Mouse (Mus musculus) lung, adult 2 months (tissue): ENCODE measurements around the gene Gm20388.

Experiments
- CTCF ChIP-seq: fragments of 200-500 bp; IDR thresholded peaks from 2 replicates; pipeline ENCODE4 v1.5.1; 2011; ENCODE audit warnings: mild to moderate bottlenecking, low read length, control low read depth; ENCODE audit not compliant: insufficient read depth
- POLR2A ChIP-seq: fragments of 200-500 bp; IDR thresholded peaks from 2 replicates; pipeline ENCODE4 v1.6.1; 2011; ENCODE audit warnings: low read depth, mild to moderate bottlenecking, control low read depth, low read length, borderline replicate concordance; ENCODE audit errors: extremely low read depth

GRCm38 (mm10) chr8:121952122-121952521, 2041.5 kb downstream of the Gm20388 start:
- TF ChIP-seq CTCF = no peak
- TF ChIP-seq POLR2A = no peak
